Mouse (Mus musculus): ENCODE data around the gene Zranb3. TPM values are rescaled to one million over a fixed set of nuclear protein-coding genes. Genes with fewer than 3 reads are reported as not detected.

The Zranb3 gene
- 22.6 TPM for polyA plus RNA-seq (2014; fragmentation: Illumina TruSeq; extraction: RNeasy Lipid Tissue Mini Kit (QIAGEN cat#74804); ENCODE audit: low read depth, low replicate concordance)

DNA sequence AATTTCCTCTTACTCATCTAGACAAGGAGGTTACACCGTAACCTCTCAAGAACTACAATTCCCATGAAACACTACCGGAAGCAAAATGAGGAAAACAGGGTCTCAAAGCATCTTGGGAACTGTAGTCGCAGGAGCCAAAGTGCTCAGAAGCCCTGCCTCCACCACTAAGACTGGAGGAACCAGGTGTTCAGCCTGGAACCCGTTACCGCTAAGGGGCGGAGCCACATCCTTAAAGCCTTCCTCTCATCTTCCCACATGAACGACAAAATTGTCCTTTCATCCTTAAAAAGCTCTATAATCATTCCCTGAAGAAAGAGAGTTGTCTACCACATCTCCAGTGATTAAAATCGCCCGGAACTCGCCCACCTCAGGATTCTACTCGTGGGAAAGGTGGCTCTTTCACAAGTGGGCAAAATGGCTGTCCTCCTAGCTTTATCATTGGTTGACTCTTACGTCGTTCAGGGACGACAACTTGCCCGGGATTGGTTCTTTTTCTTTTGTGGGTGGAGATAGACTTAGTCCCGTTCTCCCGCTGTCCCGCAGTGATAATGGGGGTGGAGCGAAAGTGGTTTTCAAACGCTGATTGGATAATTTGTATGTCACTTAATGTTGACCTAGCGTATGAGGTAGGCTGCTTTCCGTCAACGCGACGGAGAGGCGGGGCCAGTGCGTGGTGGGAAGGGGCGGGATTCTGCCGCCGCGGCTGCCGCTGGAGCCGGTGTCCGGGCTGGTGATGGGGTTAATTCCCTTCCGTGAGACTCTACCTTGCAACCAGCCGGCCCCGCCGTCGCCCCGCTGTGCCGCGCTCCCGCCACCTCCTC is at the start of gene Zranb3, which contains the start of gene R3hdm1:
TSS of gene Zranb3 (minus strand) at position 407 of the 821 bp plus-strand sequence.
TSS of gene R3hdm1 (plus strand) at position 661 of the 821 bp plus-strand sequence.

Other genes starting within 250 kb of the Zranb3 start
- not detected for gene Map3k19, start 248.0 kb downstream of the Zranb3 start, polyA plus RNA-seq (2014; fragmentation: Illumina TruSeq; extraction: RNeasy Lipid Tissue Mini Kit (QIAGEN cat#74804); ENCODE audit: low read depth, low replicate concordance)
- 24.2 TPM for gene Rab3gap1, start 234.3 kb downstream of the Zranb3 start, polyA plus RNA-seq (2014; fragmentation: Illumina TruSeq; extraction: RNeasy Lipid Tissue Mini Kit (QIAGEN cat#74804); ENCODE audit: low read depth, low replicate concordance)
- 559 TPM for gene R3hdm1, start 254 bp upstream of the Zranb3 start, polyA plus RNA-seq (2014; fragmentation: Illumina TruSeq; extraction: RNeasy Lipid Tissue Mini Kit (QIAGEN cat#74804); ENCODE audit: low read depth, low replicate concordance)
- 164 TPM for gene Ubxn4, start 140.9 kb upstream of the Zranb3 start, polyA plus RNA-seq (2014; fragmentation: Illumina TruSeq; extraction: RNeasy Lipid Tissue Mini Kit (QIAGEN cat#74804); ENCODE audit: low read depth, low replicate concordance)
- 0.18 TPM for gene Lct, start 225.3 kb upstream of the Zranb3 start, polyA plus RNA-seq (2014; fragmentation: Illumina TruSeq; extraction: RNeasy Lipid Tissue Mini Kit (QIAGEN cat#74804); ENCODE audit: low read depth, low replicate concordance)